Comparison of ENCODE assay signal across 16 mouse cellular contexts in genomic region chr15:84597021-84597420, GRCm38 (mm10). TPM values are rescaled to one million over a fixed set of nuclear protein-coding genes. Genes with fewer than 3 reads are reported as not detected.
DNase-seq lines count a peak whose midpoint lies in the region; ATAC-seq and TF ChIP-seq lines count a peak whose summit lies in the region.
"Had no signal": no experiment of that assay in that cellular context is flagged by ENCODE, and none has a peak within 500 bp of the region (broad histone marks: within the 10 kb centered on the region; RNA-seq: fewer than 3 reads in every experiment).

No protein-coding gene starts in this region.

- H3K9ac ChIP-seq in heart, adult 2 months (ENCODE audit: low read depth, low read length): no peak overlapping the region
- no peak overlapping the region for H3K9ac ChIP-seq in liver, postnatal 0 days (replicated peaks)
- no peak overlapping the region for H3K9ac ChIP-seq in liver, embryonic 11.5 days (ENCODE audit: low read depth, low read length)
- H3K9ac ChIP-seq: heart, embryonic 15.5 days; hindbrain, embryonic 14.5 days; liver, embryonic 12.5 days; midbrain, embryonic 13.5 days had no signal

- ATAC-seq in liver, postnatal 0 days: no peak
- ATAC-seq in liver, embryonic 11.5 days (replicated peaks; ENCODE audit: low FRiP score): no peak
- ATAC-seq: forebrain, embryonic 14.5 days; liver, embryonic 12.5 days; midbrain, embryonic 13.5 days had no signal

- no peak for TF ChIP-seq POLR2A in heart, adult 2 months (IDR thresholded peaks at IDR 0.05; ENCODE audit: insufficient read depth, low read depth, low read length)

- intact Hi-C loops in heart, adult 2 months (cut with DNase I): no loop called here
- intact Hi-C loops in heart, postnatal 25 days (cut with DNase I): no loop called here

- no peaks in the 10 kb centered on the region for H3K9me3 ChIP-seq in liver, postnatal 0 days (ENCODE audit: low read length)
- no peaks in the 10 kb centered on the region for H3K9me3 ChIP-seq in liver, embryonic 11.5 days (ENCODE audit: control insufficient read depth, low read length)
- H3K9me3 ChIP-seq: heart, embryonic 15.5 days; liver, embryonic 12.5 days; midbrain, embryonic 13.5 days had no signal

- TF ChIP-seq CTCF in heart, adult 2 months (IDR thresholded peaks at IDR 0.05): peak; percentile 42
- TF ChIP-seq CTCF in liver, postnatal 0 days (IDR thresholded peaks at IDR 0.05; ENCODE audit: low read depth): peak; percentile 28

- DNase-seq in heart, adult 2 months: no peak
- DNase-seq in heart, postnatal 25 days (ENCODE audit: low spot score): no peak
- no peak for DNase-seq in liver, postnatal 0 days
- no peak for DNase-seq in liver, embryonic 11.5 days (ENCODE audit: low spot score)
- DNase-seq in 3T3-L1 (ENCODE audit: low read depth, low spot score): peak; percentile 16
- peak; percentile 32 for DNase-seq in ZHBTc4 (ENCODE audit: low read depth, low spot score)
- no peak for DNase-seq in layer of hippocampus, postnatal 10 days (ENCODE audit: low spot score in 2 of 2)
- DNase-seq: B cell, adult 2 months; heart, adult 11 months; kidney, adult 8-10 months had no signal

- no peaks in the 10 kb centered on the region for H3K4me1 ChIP-seq in heart, adult 2 months (ENCODE audit: control insufficient read depth, insufficient read depth, low read length)
- H3K4me1 ChIP-seq in liver, postnatal 0 days (ENCODE audit: insufficient read depth): no peaks in the 10 kb centered on the region
- H3K4me1 ChIP-seq in liver, embryonic 11.5 days (replicated peaks; ENCODE audit: control insufficient read depth, insufficient read depth, low read length): 0 out of 2 replicates have a peak, but pooled peaks cover 7% of the 10 kb centered on the region

- H3K27me3 ChIP-seq in heart, adult 2 months (ENCODE audit: control insufficient read depth, insufficient read depth, low read length): no peaks in the 10 kb centered on the region
- H3K27me3 ChIP-seq in liver, postnatal 0 days (ENCODE audit: insufficient read depth, low read length): no peaks in the 10 kb centered on the region
- no peaks in the 10 kb centered on the region for H3K27me3 ChIP-seq in liver, embryonic 11.5 days (replicated peaks; ENCODE audit: control insufficient read depth, insufficient read depth, low read length)
- H3K27me3 ChIP-seq: liver, embryonic 12.5 days; midbrain, embryonic 13.5 days had no signal

- no peak overlapping the region for H3K4me2 ChIP-seq in liver, postnatal 0 days (ENCODE audit: low read depth, low read length)
- H3K4me2 ChIP-seq in liver, embryonic 11.5 days: no peak overlapping the region
- H3K4me2 ChIP-seq: heart, embryonic 15.5 days; hindbrain, embryonic 14.5 days; liver, embryonic 12.5 days; midbrain, embryonic 13.5 days had no signal

- no peak overlapping the region for H3K4me3 ChIP-seq in heart, adult 2 months
- H3K4me3 ChIP-seq in liver, postnatal 0 days (ENCODE audit: low read depth, low read length): no peak overlapping the region
- H3K4me3 ChIP-seq in liver, embryonic 11.5 days (ENCODE audit: low read depth, low read length): no peak overlapping the region
- H3K4me3 ChIP-seq: heart, embryonic 15.5 days; liver, embryonic 12.5 days; midbrain, embryonic 13.5 days had no signal

- H3K36me3 ChIP-seq in heart, adult 2 months (ENCODE audit: control insufficient read depth, insufficient read depth, low read length): no peaks in the 10 kb centered on the region
- no peaks in the 10 kb centered on the region for H3K36me3 ChIP-seq in liver, postnatal 0 days (replicated peaks; ENCODE audit: insufficient read depth, low read length)
- no peaks in the 10 kb centered on the region for H3K36me3 ChIP-seq in liver, embryonic 11.5 days (ENCODE audit: control insufficient read depth, insufficient read depth, low read length)
- H3K36me3 ChIP-seq: G1E; heart, embryonic 15.5 days; liver, embryonic 12.5 days; midbrain, embryonic 13.5 days had no signal

- no peak overlapping the region for H3K27ac ChIP-seq in heart, adult 2 months
- H3K27ac ChIP-seq in liver, postnatal 0 days (ENCODE audit: low read depth): no peak overlapping the region
- H3K27ac ChIP-seq in liver, embryonic 11.5 days (ENCODE audit: low read depth, low read length): no peak overlapping the region
- H3K27ac ChIP-seq: heart, embryonic 15.5 days; hindbrain, embryonic 14.5 days; liver, embryonic 12.5 days; midbrain, embryonic 13.5 days had no signal

- H3K79me2 ChIP-seq in heart, adult 2 months (replicated peaks; ENCODE audit: control insufficient read depth, insufficient read depth, low read length): no peaks in the 10 kb centered on the region

- no peak for TF ChIP-seq EP300 in heart, adult 2 months (IDR thresholded peaks at IDR 0.05; ENCODE audit: insufficient read depth, low read depth, low read length)
- no peak for TF ChIP-seq EP300 in liver, postnatal 0 days (IDR thresholded peaks at IDR 0.05; ENCODE audit: low read depth)

RNA-seq across cellular contexts. Expression of gene Rtl6, which starts 39.4 kb away (rescaled TPM):
- 1 to 10 TPM; 6.8 to 6.9 TPM for total RNA-seq in heart, adult 2 months (2021)
- 7.6 and 8.6 TPM in 2 replicates for polyA plus RNA-seq in heart, adult 2 months (2012; rRNA removed)
- 1 to 10 TPM; 6.5 to 7.2 TPM for total RNA-seq in heart, postnatal 25 days (2021)
- 0.63 TPM in 2 replicates for polyA plus RNA-seq in liver, postnatal 0 days (2015; fragmentation: Nextera tagmentation; extraction: Ambion mirVana)
- 4.7 and 5.2 TPM in 2 replicates for polyA plus RNA-seq in liver, embryonic 11.5 days (2014; fragmentation: Nextera tagmentation; extraction: Ambion mirVana)
- 10 to 100 TPM; 60.6 to 65.2 TPM for total RNA-seq in layer of hippocampus, postnatal 10 days (2021)
- polyA plus RNA-seq: G1E had no signal

Comparison
In these comparisons a context has a peak if more than half of its experiments do, and no peak if none do; other contexts are left out.
1. DNase-seq: peak in 3T3-L1 (single experiment) and ZHBTc4 (single experiment); none in heart, adult 2 months (0 of 2), heart, postnatal 25 days (single experiment), liver, postnatal 0 days (single experiment), liver, embryonic 11.5 days (single experiment) and layer of hippocampus, postnatal 10 days (0 of 2).
2. RNA of gene Rtl6, which starts 39.4 kb away (total RNA-seq): 60.6 to 65.2 TPM in layer of hippocampus, postnatal 10 days; 6.5 to 7.2 TPM in heart, postnatal 25 days and 6.8 to 6.9 TPM in heart, adult 2 months; every median in the first group is over 4 times any median in the second.